Mouse (Mus musculus): ENCODE data around the gene Zdbf2. TPM values are rescaled to one million over a fixed set of nuclear protein-coding genes. Genes with fewer than 3 reads are reported as not detected.

Gene Zdbf2
- polyA plus RNA-seq, 1 experiment, result not detected

- no peaks in the 10 kb centered on the region for H3K79me3 ChIP-seq (ENCODE audit: low read depth)
- no peaks in the 10 kb centered on the region for H3K79me2 ChIP-seq (ENCODE audit: control insufficient read depth, insufficient read depth)
- H3K4me3 ChIP-seq (ENCODE audit: insufficient read depth, poor library complexity, severe bottlenecking), result no peak overlapping the region
- H3K27me3 ChIP-seq (ENCODE audit: control insufficient read depth, insufficient read depth, insufficient read length), result no peaks in the 10 kb centered on the region
- H3ac ChIP-seq (ENCODE audit: control insufficient read depth, insufficient read length, low read depth), result no peak overlapping the region
- TF ChIP-seq MAX (IDR thresholded peaks at IDR 0.05), result no peak
- TF ChIP-seq FOSL1 (IDR thresholded peaks at IDR 0.05; ENCODE audit: insufficient read depth, low read length, poor library complexity, severe bottlenecking), result no peak
- no peak for TF ChIP-seq CEBPB (IDR thresholded peaks at IDR 0.05; ENCODE audit: low read depth)
- TF ChIP-seq MYOD1 (IDR thresholded peaks at IDR 0.05; ENCODE audit: control insufficient read depth, insufficient read length, low read depth), result no peak
- no peak for TF ChIP-seq USF1 (IDR thresholded peaks at IDR 0.05; ENCODE audit: low read depth)
- no peaks in the 10 kb centered on the region for H3K36me3 ChIP-seq (ENCODE audit: control insufficient read depth, insufficient read depth)
These were observed 33.3 kb upstream of the Zdbf2 start for GRCm38 (mm10) chr1:63239751-63240150.

GRCm38 (mm10) chr1:63243854-63244253 is 29.2 kb upstream of the Zdbf2 start:
- Histone ChIP-seq H3K36me3 (ENCODE audit: control insufficient read depth, insufficient read depth) (no peaks in the 10 kb centered on the region), H3ac (ENCODE audit: control insufficient read depth, insufficient read length, low read depth) (no peak overlapping the region), H3K79me2 (ENCODE audit: control insufficient read depth, insufficient read depth) (no peaks in the 10 kb centered on the region), H3K79me3 (ENCODE audit: low read depth) (no peaks in the 10 kb centered on the region), H3K27me3 (ENCODE audit: control insufficient read depth, insufficient read depth, insufficient read length) (peaks cover 11% of the 10 kb centered on the region), H3K4me3 (ENCODE audit: insufficient read depth, poor library complexity, severe bottlenecking) (no peak overlapping the region)
- TF ChIP-seq MYOD1 (IDR thresholded peaks at IDR 0.05; ENCODE audit: control insufficient read depth, insufficient read length, low read depth) (no peak), USF1 (IDR thresholded peaks at IDR 0.05; ENCODE audit: low read depth) (no peak), MYOG (IDR thresholded peaks at IDR 0.05; ENCODE audit: control insufficient read depth, extremely low read depth, insufficient read length) (no peak), CTCF (IDR thresholded peaks at IDR 0.05; ENCODE audit: control insufficient read depth, insufficient read depth, insufficient read length) (no peak), CEBPB (IDR thresholded peaks at IDR 0.05; ENCODE audit: low read depth) (no peak), FOSL1 (IDR thresholded peaks at IDR 0.05; ENCODE audit: insufficient read depth, low read length, poor library complexity, severe bottlenecking) (no peak), MAX (IDR thresholded peaks at IDR 0.05) (no peak)

- H3K4me3 ChIP-seq (ENCODE audit: insufficient read depth, poor library complexity, severe bottlenecking), result no peak overlapping the region
- no peaks in the 10 kb centered on the region for H3K79me2 ChIP-seq (ENCODE audit: control insufficient read depth, insufficient read depth)
- H3K27me3 ChIP-seq (ENCODE audit: control insufficient read depth, insufficient read depth, insufficient read length), result peaks cover 17% of the 10 kb centered on the region
- H3ac ChIP-seq (ENCODE audit: control insufficient read depth, insufficient read length, low read depth), result no peak overlapping the region
- no peak for TF ChIP-seq USF1 (IDR thresholded peaks at IDR 0.05; ENCODE audit: low read depth)
- TF ChIP-seq MYOD1 (IDR thresholded peaks at IDR 0.05; ENCODE audit: control insufficient read depth, insufficient read length, low read depth), result no peak
- no peak for TF ChIP-seq MAX (IDR thresholded peaks at IDR 0.05)
- no peak for TF ChIP-seq MYOG (IDR thresholded peaks at IDR 0.05; ENCODE audit: control insufficient read depth, extremely low read depth, insufficient read length)
- no peak for TF ChIP-seq CEBPB (IDR thresholded peaks at IDR 0.05; ENCODE audit: low read depth)
- TF ChIP-seq CTCF (IDR thresholded peaks at IDR 0.05; ENCODE audit: control insufficient read depth, insufficient read depth, insufficient read length), result no peak
- no peaks in the 10 kb centered on the region for H3K79me3 ChIP-seq (ENCODE audit: low read depth)
- no peaks in the 10 kb centered on the region for H3K36me3 ChIP-seq (ENCODE audit: control insufficient read depth, insufficient read depth)
These were observed 26.1 kb upstream of the Zdbf2 start for GRCm38 (mm10) chr1:63246862-63247521.

GRCm38 (mm10) chr1:63247831-63248359 is 25.2 kb upstream of the Zdbf2 start:
- H3K79me2 ChIP-seq (ENCODE audit: control insufficient read depth, insufficient read depth), result no peaks in the 10 kb centered on the region
- no peaks in the 10 kb centered on the region for H3K79me3 ChIP-seq (ENCODE audit: low read depth)
- peaks cover 21% of the 10 kb centered on the region for H3K27me3 ChIP-seq (ENCODE audit: control insufficient read depth, insufficient read depth, insufficient read length)
- no peak overlapping the region for H3ac ChIP-seq (ENCODE audit: control insufficient read depth, insufficient read length, low read depth)
- H3K4me3 ChIP-seq (ENCODE audit: insufficient read depth, poor library complexity, severe bottlenecking), result no peak overlapping the region
- no peaks in the 10 kb centered on the region for H3K36me3 ChIP-seq (ENCODE audit: control insufficient read depth, insufficient read depth)
- TF ChIP-seq CTCF (IDR thresholded peaks at IDR 0.05; ENCODE audit: control insufficient read depth, insufficient read depth, insufficient read length) (no peak), MYOD1 (IDR thresholded peaks at IDR 0.05; ENCODE audit: control insufficient read depth, insufficient read length, low read depth) (no peak), CEBPB (IDR thresholded peaks at IDR 0.05; ENCODE audit: low read depth) (no peak), MAX (IDR thresholded peaks at IDR 0.05) (no peak), MYOG (IDR thresholded peaks at IDR 0.05; ENCODE audit: control insufficient read depth, extremely low read depth, insufficient read length) (no peak), USF1 (IDR thresholded peaks at IDR 0.05; ENCODE audit: low read depth) (no peak), FOSL1 (IDR thresholded peaks at IDR 0.05; ENCODE audit: insufficient read depth, low read length, poor library complexity, severe bottlenecking) (no peak)

- H3K4me3 ChIP-seq (ENCODE audit: insufficient read depth, poor library complexity, severe bottlenecking), result no peak overlapping the region
These were observed 24.7 kb upstream of the Zdbf2 start for GRCm38 (mm10) chr1:63248360-63248851.

More at GRCm38 (mm10) chr1:63248360-63248851, 24.7 kb upstream of the Zdbf2 start:
- Histone ChIP-seq H3K79me2 (ENCODE audit: control insufficient read depth, insufficient read depth) (no peaks in the 10 kb centered on the region), H3K36me3 (ENCODE audit: control insufficient read depth, insufficient read depth) (no peaks in the 10 kb centered on the region), H3ac (ENCODE audit: control insufficient read depth, insufficient read length, low read depth) (no peak overlapping the region), H3K79me3 (ENCODE audit: low read depth) (no peaks in the 10 kb centered on the region), H3K27me3 (ENCODE audit: control insufficient read depth, insufficient read depth, insufficient read length) (peaks cover 21% of the 10 kb centered on the region)
- TF ChIP-seq MAX (IDR thresholded peaks at IDR 0.05) (no peak), CTCF (IDR thresholded peaks at IDR 0.05; ENCODE audit: control insufficient read depth, insufficient read depth, insufficient read length) (no peak), FOSL1 (IDR thresholded peaks at IDR 0.05; ENCODE audit: insufficient read depth, low read length, poor library complexity, severe bottlenecking) (no peak), USF1 (IDR thresholded peaks at IDR 0.05; ENCODE audit: low read depth) (no peak), MYOD1 (IDR thresholded peaks at IDR 0.05; ENCODE audit: control insufficient read depth, insufficient read length, low read depth) (no peak), CEBPB (IDR thresholded peaks at IDR 0.05; ENCODE audit: low read depth) (no peak), MYOG (IDR thresholded peaks at IDR 0.05; ENCODE audit: control insufficient read depth, extremely low read depth, insufficient read length) (no peak)

Data from C2C12 (cell line).